ENCODE assay signal across 9 mouse cellular contexts in the genomic region with DNA sequence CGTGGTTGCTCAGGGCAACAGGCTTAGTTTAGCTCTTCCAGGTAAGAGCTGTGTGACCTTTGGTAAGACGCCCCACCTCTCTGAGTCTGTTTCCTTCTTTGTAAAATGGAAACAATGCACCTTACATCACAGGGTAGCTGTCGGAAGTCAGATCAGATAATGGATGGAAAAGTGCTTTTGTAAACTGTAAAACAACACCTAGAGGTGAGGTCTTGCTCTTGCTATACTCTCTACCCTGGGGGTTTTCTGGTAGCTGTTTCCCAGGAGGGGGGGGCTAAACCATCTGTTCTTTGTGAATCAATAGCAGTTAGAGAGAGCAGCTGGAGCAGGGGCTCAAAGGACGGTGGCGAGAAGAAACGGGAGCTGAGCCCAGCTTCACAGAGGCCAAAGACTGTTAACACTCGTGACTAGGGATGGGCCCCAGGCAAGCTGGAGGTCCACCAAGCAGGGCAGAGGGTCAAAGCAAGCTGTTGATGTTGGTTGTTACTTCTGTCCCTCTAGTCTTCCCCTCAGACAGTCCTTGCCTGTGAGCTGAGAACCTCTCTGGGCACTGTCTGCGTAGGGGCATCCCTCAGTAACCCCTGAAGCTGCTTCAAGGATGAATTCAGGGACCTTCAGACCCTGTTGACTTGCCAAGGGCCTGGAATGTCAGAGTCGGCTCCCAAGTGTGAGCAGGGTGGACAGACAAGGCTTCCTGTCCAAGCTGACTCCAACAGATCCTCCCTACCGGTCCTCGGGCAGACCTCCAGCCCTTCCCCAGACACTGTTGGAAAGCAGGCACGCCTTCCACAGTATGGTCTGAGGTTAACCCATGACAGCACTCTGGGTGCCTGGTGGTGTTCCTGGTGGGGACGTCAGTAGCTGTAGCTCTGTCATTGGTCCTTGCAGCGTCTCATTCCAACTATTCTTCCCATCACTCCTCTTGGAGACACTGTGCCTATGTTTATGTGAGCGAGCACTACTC. TPM values are rescaled to one million over a fixed set of nuclear protein-coding genes. Genes with fewer than 3 reads are reported as not detected.
DNase-seq lines count a peak whose midpoint lies in the region; ATAC-seq lines count a peak whose summit lies in the region.
"Had no signal": no experiment of that assay in that cellular context is flagged by ENCODE, and none has a peak within 500 bp of the region (broad histone marks: within the 10 kb centered on the region; RNA-seq: fewer than 3 reads in every experiment).

No protein-coding gene starts in this region.

- H3K27ac ChIP-seq in midbrain, embryonic 14.5 days (replicated peaks; ENCODE audit: low read depth, low read length) = no peak overlapping the region
- H3K27ac ChIP-seq: liver, embryonic 13.5 days had no signal

- no peak overlapping the region for H3K4me2 ChIP-seq in midbrain, embryonic 14.5 days (ENCODE audit: low read length)
- H3K4me2 ChIP-seq: liver, embryonic 13.5 days had no signal

- H3K27me3 ChIP-seq in midbrain, embryonic 14.5 days (ENCODE audit: control insufficient read depth, insufficient read depth, low read length) = no peaks in the 10 kb centered on the region

- H3K9me3 ChIP-seq in midbrain, embryonic 14.5 days (ENCODE audit: control insufficient read depth, low read length) = no peaks in the 10 kb centered on the region
- H3K9me3 ChIP-seq: liver, embryonic 13.5 days had no signal

- WGBS in midbrain, embryonic 14.5 days = 59% methylated on average over 15 of the region's 15 CpGs

- no peaks in the 10 kb centered on the region for H3K36me3 ChIP-seq in midbrain, embryonic 14.5 days (ENCODE audit: control insufficient read depth, insufficient read depth, low read length)
- H3K36me3 ChIP-seq: liver, embryonic 13.5 days had no signal

- no peak overlapping the region for H3K4me3 ChIP-seq in midbrain, embryonic 14.5 days (replicated peaks; ENCODE audit: low read depth, low read length)
- H3K4me3 ChIP-seq: liver, embryonic 13.5 days had no signal

- H3K9ac ChIP-seq in midbrain, embryonic 14.5 days (replicated peaks; ENCODE audit: low read length) = no peak overlapping the region
- H3K9ac ChIP-seq: liver, embryonic 13.5 days had no signal

- ATAC-seq in midbrain, embryonic 14.5 days (ENCODE audit: low FRiP score, low TSS enrichment) = no peak

- peak; percentile 24 to 65 for DNase-seq in urinary bladder, adult 18-20 months (ENCODE audit: low spot score in 2 of 2)
- no peak for DNase-seq in urinary bladder, postnatal 10 days (ENCODE audit: low spot score)
- DNase-seq in heart, adult 18-20 months = peak; percentile 83 to 91
- peak; percentile 5 for DNase-seq in kidney, adult 9 months
- peak; percentile 17 for DNase-seq in midbrain, embryonic 14.5 days
- DNase-seq in yolk sac, embryonic 10.5 days (ENCODE audit: low spot score) = peak; percentile 23
- DNase-seq in spleen, adult 12 weeks (ENCODE audit: low spot score) = no peak
- no peak for DNase-seq in spleen, postnatal 10 days (ENCODE audit: low spot score in 2 of 2)
- DNase-seq: liver, embryonic 13.5 days had no signal

- 0 out of 2 replicates have a peak, but pooled peaks cover 3% of the 10 kb centered on the region for H3K4me1 ChIP-seq in midbrain, embryonic 14.5 days (ENCODE audit: control insufficient read depth, insufficient read depth, low read length)
- H3K4me1 ChIP-seq: liver, embryonic 13.5 days had no signal

RNA-seq across cellular contexts. Expression of a gene that starts 7.1 kb away (rescaled TPM):
- 1 to 10 TPM in 1 of 2 experiments, under 1 TPM in 1; 0.32 to 4.6 TPM for total RNA-seq in heart, adult 18-20 months (2021)
- not detected in 2 replicates for polyA plus RNA-seq in midbrain, embryonic 14.5 days (2014; fragmentation: Nextera tagmentation; extraction: Ambion mirVana)
- polyA plus RNA-seq: liver, embryonic 13.5 days had no signal

Comparison
In these comparisons a context has a peak if more than half of its experiments do, and no peak if none do; other contexts are left out.
1. DNase-seq: peak in urinary bladder, adult 18-20 months (2 of 2), heart, adult 18-20 months (2 of 2), kidney, adult 9 months (single experiment), midbrain, embryonic 14.5 days (single experiment) and yolk sac, embryonic 10.5 days (single experiment); none in urinary bladder, postnatal 10 days (single experiment), spleen, adult 12 weeks (single experiment) and spleen, postnatal 10 days (0 of 2).